Mouse (Mus musculus) intestine, embryonic 16.5 days (tissue): ENCODE measurements around the gene Klhl26. TPM values are rescaled to one million over a fixed set of nuclear protein-coding genes. Genes with fewer than 3 reads are reported as not detected.

Source experiments
- ATAC-seq: fragments of 200-750 bp; cut with Nextera tagmentation; 2 replicates; pipeline ENCODE4 v1.8.0; 2017; ENCODE audit warnings: moderate TSS enrichment, moderate library complexity
- H3K27ac ChIP-seq: fragments of 300-500 bp; sonication (generic); 2 replicates; pipeline ENCODE4 v1.5.1; 2014; ENCODE audit warnings: mild to moderate bottlenecking, low read length
- H3K27me3 ChIP-seq: fragments of 300-500 bp; sonication (generic); replicated peaks from 2 replicates; pipeline ENCODE4 v1.6.1; 2014; ENCODE audit warnings: low read length, control low read depth, mixed read lengths; ENCODE audit not compliant: control insufficient read depth, insufficient read depth
- H3K36me3 ChIP-seq: fragments of 300-500 bp; sonication (generic); 2 replicates; pipeline ENCODE4 v1.6.1; 2014; ENCODE audit warnings: low read length, control low read depth; ENCODE audit not compliant: control insufficient read depth, insufficient read depth
- H3K4me1 ChIP-seq: fragments of 300-500 bp; sonication (generic); 2 replicates; pipeline ENCODE4 v1.6.1; 2014; ENCODE audit warnings: low read length, control low read depth, mixed read lengths; ENCODE audit not compliant: control insufficient read depth, insufficient read depth
- H3K4me2 ChIP-seq: fragments of 300-500 bp; sonication (generic); 2 replicates; pipeline ENCODE4 v1.6.1; 2014; ENCODE audit warnings: low read depth, low read length, control low read depth
- H3K4me3 ChIP-seq: fragments of 300-500 bp; sonication (generic); 2 replicates; pipeline ENCODE4 v1.5.1; 2014; ENCODE audit warnings: mild to moderate bottlenecking, low read length
- H3K9ac ChIP-seq: fragments of 300-500 bp; sonication (generic); 2 replicates; pipeline ENCODE4 v1.6.1; 2014; ENCODE audit warnings: low read depth, low read length
- H3K9me3 ChIP-seq: fragments of 300-500 bp; sonication (generic); 2 replicates; pipeline ENCODE4 v1.6.1; 2016; ENCODE audit warnings: low read length, control low read depth; ENCODE audit not compliant: control insufficient read depth
- whole genome bisulfite sequencing: fragments of 180-500 bp; shearing (Covaris S2); extraction: QIAGEN DNeasy Blood & Tissue Kit; methylation state at CpG from one replicate; pipeline ENCODE4 v1.1.7; 2014; 5-methylcytosine and 5-hydroxymethylcytosine counted together
- polyA plus RNA-seq: library from polyadenylated mRNA; unstranded; fragments of >200 nt; fragmentation: Nextera tagmentation; extraction: Ambion mirVana; gene quantifications from 2 replicates; pipeline ENCODE4 v1.2.1, GENCODE M21; 2015

The Klhl26 gene
- polyA plus RNA-seq, 1 experiment from 2014 or later: 21.5 TPM

DNA sequence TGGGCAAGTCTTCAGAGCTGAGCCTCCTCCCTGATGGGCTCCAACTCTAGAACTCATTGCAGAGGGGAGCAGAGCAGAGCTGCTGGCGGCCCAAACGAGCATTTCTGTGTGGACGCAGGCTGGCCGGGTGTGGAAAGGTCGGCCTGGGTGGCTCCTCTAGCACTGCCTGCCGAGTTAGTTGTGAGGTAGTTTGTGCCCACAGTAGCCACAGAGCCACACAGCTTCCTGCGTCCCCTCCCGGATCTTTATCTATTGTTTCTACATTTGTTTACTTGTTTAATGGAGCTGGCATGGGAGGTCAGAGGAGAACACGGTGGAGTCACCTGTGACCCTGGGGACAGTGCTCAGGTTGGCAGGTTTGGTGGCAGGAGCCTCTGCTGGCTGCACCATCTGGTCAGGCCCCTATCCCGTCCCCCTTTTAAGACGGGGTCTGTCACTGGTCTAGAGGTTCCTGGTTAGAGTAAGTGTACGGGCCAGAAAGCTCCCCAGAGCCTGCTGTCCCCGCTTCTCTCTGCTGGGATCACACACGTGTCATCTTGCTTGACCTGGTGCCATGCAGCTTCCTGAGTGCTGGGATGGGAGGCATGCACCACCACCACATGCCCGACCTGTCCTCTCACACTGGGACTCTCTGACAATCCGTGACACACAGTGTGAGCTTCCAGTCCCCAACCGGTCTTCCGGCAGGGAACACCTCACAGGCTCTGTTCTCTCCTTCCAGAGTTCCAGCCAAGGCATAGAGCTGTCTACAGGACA, 55.2 kb downstream of the Klhl26 start:
- no peaks in the 10 kb centered on the region for H3K9me3 ChIP-seq
- H3K4me2 ChIP-seq: no peak overlapping the region
- H3K4me1 ChIP-seq: peaks cover 34% of the 10 kb centered on the region
- H3K27ac ChIP-seq: no peak overlapping the region
- H3K36me3 ChIP-seq: no peaks in the 10 kb centered on the region
- no peak overlapping the region for H3K9ac ChIP-seq
- no peak overlapping the region for H3K4me3 ChIP-seq
- WGBS: 68% methylated on average over 18 of the region's 18 CpGs
- ATAC-seq: no peak
- no peaks in the 10 kb centered on the region for H3K27me3 ChIP-seq

- Histone ChIP-seq H3K9me3 (no peaks in the 10 kb centered on the region), H3K27me3 (no peaks in the 10 kb centered on the region), H3K36me3 (no peaks in the 10 kb centered on the region), H3K27ac (no peak overlapping the region), H3K4me3 (no peak overlapping the region), H3K4me2 (no peak overlapping the region), H3K4me1 (peaks cover 40% of the 10 kb centered on the region), H3K9ac (no peak overlapping the region)
- ATAC-seq: no peak
- WGBS: 86% methylated on average over 11 of the region's 11 CpGs
Measured at GRCm38 (mm10) chr8:70419879-70420643, 56.7 kb downstream of the Klhl26 start.

GRCm38 (mm10) chr8:70418954-70419353, 57.8 kb downstream of the Klhl26 start:
- Histone ChIP-seq H3K4me3 (no peak overlapping the region), H3K4me1 (peaks cover 40% of the 10 kb centered on the region), H3K9ac (no peak overlapping the region), H3K9me3 (no peaks in the 10 kb centered on the region), H3K4me2 (no peak overlapping the region), H3K27ac (no peak overlapping the region), H3K36me3 (no peaks in the 10 kb centered on the region), H3K27me3 (no peaks in the 10 kb centered on the region)
- WGBS: 37% methylated on average over 14 of the region's 14 CpGs
- ATAC-seq: peak; percentile 32

- Histone ChIP-seq H3K36me3 (no peaks in the 10 kb centered on the region), H3K27me3 (no peaks in the 10 kb centered on the region), H3K9ac (no peak overlapping the region), H3K27ac (no peak overlapping the region), H3K4me1 (peaks cover 40% of the 10 kb centered on the region), H3K9me3 (no peaks in the 10 kb centered on the region), H3K4me2 (no peak overlapping the region), H3K4me3 (no peak overlapping the region)
- WGBS: 43% methylated on average over 10 of the region's 10 CpGs
- no peak for ATAC-seq
Measured at GRCm38 (mm10) chr8:70417914-70418313, 58.9 kb downstream of the Klhl26 start.

DNA sequence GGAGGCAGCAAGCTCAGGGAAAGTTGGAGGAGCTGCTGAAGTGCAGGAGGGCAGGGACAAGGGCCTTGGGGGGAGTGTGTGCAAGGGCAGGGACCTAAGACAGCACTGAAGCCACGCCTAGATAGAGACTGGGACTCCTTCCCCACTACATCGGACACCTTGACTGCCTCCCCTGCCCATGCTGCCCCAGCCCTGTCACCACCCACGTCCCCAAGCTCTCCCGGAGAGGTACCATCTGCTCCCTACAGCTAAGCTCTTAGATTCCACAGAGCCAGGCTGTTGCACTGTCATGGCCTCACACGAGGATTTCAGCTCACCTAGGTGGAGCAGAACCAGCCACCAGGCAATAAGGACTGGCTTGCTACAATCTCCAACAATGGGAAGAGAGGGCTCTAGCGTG, 59.8 kb downstream of the Klhl26 start:
- H3K27me3 ChIP-seq: no peaks in the 10 kb centered on the region
- 51% methylated on average over 6 of the region's 6 CpGs for WGBS
- no peak for ATAC-seq

GRCm38 (mm10) chr8:70415540-70416451, 61.0 kb downstream of the Klhl26 start:
- Histone ChIP-seq H3K27ac (no peak overlapping the region), H3K4me1 (peaks cover 42% of the 10 kb centered on the region), H3K9ac (no peak overlapping the region), H3K4me3 (no peak overlapping the region), H3K36me3 (no peaks in the 10 kb centered on the region), H3K27me3 (no peaks in the 10 kb centered on the region), H3K9me3 (no peaks in the 10 kb centered on the region), H3K4me2 (no peak overlapping the region)
- WGBS: 69% methylated on average over 8 of the region's 8 CpGs
- ATAC-seq: peak; percentile 47

More for the DNA sequence above, 59.8 kb downstream of the Klhl26 start:
- Histone ChIP-seq H3K9me3 (no peaks in the 10 kb centered on the region), H3K4me2 (no peak overlapping the region), H3K36me3 (no peaks in the 10 kb centered on the region), H3K4me1 (peaks cover 42% of the 10 kb centered on the region), H3K27ac (peak overlapping the region; percentile 10; the same call in 1 of the 2 replicates), H3K9ac (no peak overlapping the region), H3K4me3 (no peak overlapping the region)

- H3K9ac ChIP-seq: no peak overlapping the region
- no peaks in the 10 kb centered on the region for H3K9me3 ChIP-seq
- no peak for ATAC-seq
- H3K4me1 ChIP-seq: peaks cover 40% of the 10 kb centered on the region
- H3K27ac ChIP-seq: no peak overlapping the region
- 85% methylated on average over 6 of the region's 6 CpGs for WGBS
- no peak overlapping the region for H3K4me2 ChIP-seq
- no peak overlapping the region for H3K4me3 ChIP-seq
- H3K36me3 ChIP-seq: no peaks in the 10 kb centered on the region
- H3K27me3 ChIP-seq: no peaks in the 10 kb centered on the region
Measured at GRCm38 (mm10) chr8:70414310-70414946, 62.3 kb downstream of the Klhl26 start.

DNA sequence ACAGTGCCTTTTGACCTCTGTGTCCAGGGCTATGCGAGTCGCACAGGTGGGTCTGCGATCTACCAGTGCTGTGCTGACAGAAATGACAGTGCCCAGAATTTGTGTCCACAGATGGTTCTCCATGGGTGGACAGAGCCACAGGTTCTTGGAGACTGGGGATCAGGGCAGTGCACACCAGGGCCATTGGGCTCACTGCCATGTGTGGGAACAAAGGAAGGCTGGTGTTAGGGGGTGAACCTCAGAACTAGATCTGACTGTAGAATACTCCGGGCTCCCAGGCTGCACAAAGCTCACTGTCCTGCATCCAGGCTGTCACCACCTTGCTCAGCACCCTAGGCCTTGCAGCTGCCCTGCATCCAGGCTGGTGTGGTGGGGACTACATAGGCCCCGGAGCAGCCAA, 66.5 kb downstream of the Klhl26 start:
- no peak overlapping the region for H3K4me3 ChIP-seq
- H3K27me3 ChIP-seq: no peaks in the 10 kb centered on the region
- no peak overlapping the region for H3K4me2 ChIP-seq
- no peak for ATAC-seq
- H3K4me1 ChIP-seq: peaks cover 45% of the 10 kb centered on the region
- no peak overlapping the region for H3K27ac ChIP-seq
- H3K9ac ChIP-seq: no peak overlapping the region
- H3K36me3 ChIP-seq: no peaks in the 10 kb centered on the region
- no peaks in the 10 kb centered on the region for H3K9me3 ChIP-seq
- 90% methylated on average over 5 of the region's 5 CpGs for WGBS
